Mouse (Mus musculus) midbrain, postnatal 0 days (tissue): Measurements from ENCODE around the gene F2rl1. TPM values are rescaled to one million over a fixed set of nuclear protein-coding genes. Genes with fewer than 3 reads are reported as not detected.
"Not testable (repeated sequence)": the region's sequence is repeated elsewhere in the genome, so short reads cannot be mapped to it uniquely, and the experiment has no call there.

Experiments used
- ATAC-seq: fragments of 200-750 bp; cut with Nextera tagmentation; 2 replicates; pipeline ENCODE4 v1.8.0; 2017; ENCODE audit warnings: moderate number of reproducible peaks, mild to moderate bottlenecking, moderate TSS enrichment, moderate library complexity; ENCODE audit not compliant: low FRiP score
- DNase-seq: peaks from one replicate; pipeline ENCODE4 v3.0.0-alpha.2; 2015; ENCODE audit warnings: low spot score
- H3K27ac ChIP-seq: fragments of 300-500 bp; sonication (generic); 2 replicates; pipeline ENCODE4 v1.5.1; 2014; ENCODE audit warnings: low read depth, mild to moderate bottlenecking, low read length, mixed read lengths
- H3K27me3 ChIP-seq: fragments of 300-500 bp; sonication (generic); 2 replicates; pipeline ENCODE4 v1.6.1; 2014; ENCODE audit warnings: low read length, control low read depth, mixed read lengths; ENCODE audit not compliant: insufficient read depth
- H3K36me3 ChIP-seq: fragments of 300-500 bp; sonication (generic); 2 replicates; pipeline ENCODE4 v1.6.1; 2014; ENCODE audit warnings: low read length, control low read depth, mixed read lengths; ENCODE audit not compliant: insufficient read depth
- H3K4me1 ChIP-seq: fragments of 300-500 bp; sonication (generic); 2 replicates; pipeline ENCODE4 v1.6.1; 2014; ENCODE audit warnings: mild to moderate bottlenecking, control low read depth, antibody characterized with exemption, low read length, mixed read lengths; ENCODE audit not compliant: insufficient read depth
- H3K4me2 ChIP-seq: fragments of 300-500 bp; sonication (generic); 2 replicates; pipeline ENCODE4 v1.6.1; 2014; ENCODE audit warnings: low read depth, mild to moderate bottlenecking, low read length, mixed read lengths; ENCODE audit not compliant: poor library complexity, severe bottlenecking
- H3K4me3 ChIP-seq: fragments of 300-500 bp; sonication (generic); 2 replicates; pipeline ENCODE4 v1.5.1; 2014; ENCODE audit warnings: low read depth, mild to moderate bottlenecking, low read length, moderate library complexity
- H3K9ac ChIP-seq: fragments of 300-500 bp; sonication (generic); replicated peaks from 2 replicates; pipeline ENCODE4 v1.6.1; 2014; ENCODE audit warnings: mild to moderate bottlenecking, low read length, moderate library complexity, mixed read lengths; ENCODE audit not compliant: poor library complexity, severe bottlenecking
- H3K9me3 ChIP-seq: fragments of 300-500 bp; sonication (generic); 2 replicates; pipeline ENCODE4 v1.6.1; 2016; ENCODE audit warnings: low read length, control low read depth
- CTCF ChIP-seq: IDR thresholded peaks from 2 replicates; pipeline ENCODE4 v1.5.1; 2016; ENCODE audit warnings: antibody characterized with exemption, mild to moderate bottlenecking
- WGBS: fragments of 180-500 bp; shearing (Covaris S2); extraction: QIAGEN DNeasy Blood & Tissue Kit; methylation state at CpG from one replicate; pipeline ENCODE4 v1.1.7; 2014; 5-methylcytosine and 5-hydroxymethylcytosine counted together
- polyA plus RNA-seq: library from polyadenylated mRNA; unstranded; fragments of >200 nt; fragmentation: Nextera tagmentation; extraction: Ambion mirVana; gene quantifications from 2 replicates; pipeline ENCODE4 v1.2.1, GENCODE M21; 2015
- total RNA-seq: library from RNA; depleted of rRNA; stranded (reverse); fragments of >200 nt; gene quantifications from 2 replicates; pipeline ENCODE4 v1.2.3, GENCODE M21; 2014

The F2rl1 gene
- total and polyA plus RNA-seq, 2 experiments from 2014 or later: 0.16 to 0.21 TPM

- no peak overlapping the region for H3K27ac ChIP-seq
- no peaks in the 10 kb centered on the region for H3K36me3 ChIP-seq
- H3K27me3 ChIP-seq: no peaks in the 10 kb centered on the region
- no peak for DNase-seq
- H3K4me1 ChIP-seq: peaks cover 5% of the 10 kb centered on the region; the same call in 1 of the 2 replicates
- no peaks in the 10 kb centered on the region for H3K9me3 ChIP-seq
- H3K4me3 ChIP-seq: no peak overlapping the region
- H3K9ac ChIP-seq: no peak overlapping the region
- no peak overlapping the region for H3K4me2 ChIP-seq
- WGBS: 6% methylated on average over 11 of the region's 11 CpGs
- ATAC-seq: no peak
- TF ChIP-seq CTCF: no peak
Observed at GRCm38 (mm10) chr13:95535461-95536116, 10.6 kb upstream of the F2rl1 start.

GRCm38 (mm10) chr13:95535026-95535425 is 10.0 kb upstream of the F2rl1 start:
- Histone ChIP-seq H3K4me3 (no peak overlapping the region), H3K27me3 (no peaks in the 10 kb centered on the region), H3K4me1 (peaks cover 5% of the 10 kb centered on the region; the same call in 1 of the 2 replicates), H3K9ac (no peak overlapping the region), H3K36me3 (no peaks in the 10 kb centered on the region), H3K27ac (no peak overlapping the region), H3K9me3 (no peaks in the 10 kb centered on the region), H3K4me2 (no peak overlapping the region)
- no peak for DNase-seq
- ATAC-seq: no peak
- no peak for TF ChIP-seq CTCF
- WGBS: 12% methylated on average over 6 of the region's 6 CpGs

- Histone ChIP-seq H3K4me2 (peak overlapping the region; percentile 23), H3K9me3 (no peaks in the 10 kb centered on the region), H3K27ac (0 out of 2 replicates have a peak overlapping the region, but pooled peaks have one; percentile 3), H3K9ac (no peak overlapping the region), H3K4me1 (peaks cover 5% of the 10 kb centered on the region; the same call in 1 of the 2 replicates), H3K27me3 (no peaks in the 10 kb centered on the region), H3K36me3 (no peaks in the 10 kb centered on the region), H3K4me3 (no peak overlapping the region)
- TF ChIP-seq CTCF: no peak
- DNase-seq: peak; percentile 68
- peak; percentile 57 for ATAC-seq
- WGBS: 2% methylated on average over 5 of the region's 5 CpGs
Observed at GRCm38 (mm10) chr13:95534131-95534561, 9.1 kb upstream of the F2rl1 start.

GRCm38 (mm10) chr13:95533640-95534039 is 8.6 kb upstream of the F2rl1 start:
- DNase-seq (no peak), ATAC-seq (peak; percentile 18; the same call in 1 of the 2 replicates)
- H3K4me2 ChIP-seq: no peak overlapping the region
- H3K36me3 ChIP-seq: no peaks in the 10 kb centered on the region
- 24% methylated on average over 8 of the region's 8 CpGs for WGBS
- H3K27ac ChIP-seq: no peak overlapping the region
- no peaks in the 10 kb centered on the region for H3K27me3 ChIP-seq
- no peak for TF ChIP-seq CTCF
- no peak overlapping the region for H3K4me3 ChIP-seq
- no peaks in the 10 kb centered on the region for H3K9me3 ChIP-seq
- H3K9ac ChIP-seq: no peak overlapping the region
- peaks cover 5% of the 10 kb centered on the region; the same call in 1 of the 2 replicates for H3K4me1 ChIP-seq

- 70% methylated on average over 4 of the region's 5 CpGs for WGBS
- H3K36me3 ChIP-seq, H3K9me3 ChIP-seq, ATAC-seq, DNase-seq, H3K4me1 ChIP-seq, H3K27ac ChIP-seq, H3K4me2 ChIP-seq, H3K27me3 ChIP-seq, H3K4me3 ChIP-seq, H3K9ac ChIP-seq: not testable (repeated sequence)
Observed at GRCm38 (mm10) chr13:95533121-95533520, 8.1 kb upstream of the F2rl1 start.

- WGBS: 44% methylated on average over 9 of the region's 9 CpGs
- H3K4me3 ChIP-seq: no peak overlapping the region
- DNase-seq (no peak), ATAC-seq (no peak)
- peaks cover 4% of the 10 kb centered on the region; the same call in 1 of the 2 replicates for H3K27me3 ChIP-seq
- no peak overlapping the region for H3K9ac ChIP-seq
- no peak for TF ChIP-seq CTCF
- no peak overlapping the region for H3K27ac ChIP-seq
- no peaks in the 10 kb centered on the region for H3K9me3 ChIP-seq
- H3K36me3 ChIP-seq: no peaks in the 10 kb centered on the region
- peaks cover 5% of the 10 kb centered on the region; the same call in 1 of the 2 replicates for H3K4me1 ChIP-seq
- no peak overlapping the region for H3K4me2 ChIP-seq
Observed at GRCm38 (mm10) chr13:95531273-95532045, 6.4 kb upstream of the F2rl1 start.
